Mouse (Mus musculus) embryonic facial prominence, embryonic 13.5 days (tissue): ENCODE results near the gene Prkag1. TPM values are rescaled to one million over a fixed set of nuclear protein-coding genes. Genes with fewer than 3 reads are reported as not detected.

ENCODE experiments used
- ATAC-seq: fragments of 200-750 bp; cut with Nextera tagmentation; 2 replicates; pipeline ENCODE4 v1.8.0; 2017; ENCODE audit warnings: low read depth; ENCODE audit not compliant: insufficient number of reproducible peaks, insufficient read depth, low FRiP score, low TSS enrichment
- H3K27ac ChIP-seq: fragments of 300-500 bp; sonication (generic); 2 replicates; pipeline ENCODE4 v1.5.1; 2015; ENCODE audit warnings: moderate library complexity, mild to moderate bottlenecking, inconsistent platforms
- H3K27me3 ChIP-seq: fragments of 300-500 bp; sonication (generic); 2 replicates; pipeline ENCODE4 v1.6.1; 2015; ENCODE audit warnings: mild to moderate bottlenecking, inconsistent platforms
- H3K36me3 ChIP-seq: fragments of 300-500 bp; sonication (generic); 2 replicates; pipeline ENCODE4 v1.6.1; 2015; ENCODE audit warnings: mild to moderate bottlenecking, inconsistent platforms
- H3K4me1 ChIP-seq: fragments of 300-500 bp; sonication (generic); 2 replicates; pipeline ENCODE4 v1.6.1; 2015; ENCODE audit warnings: inconsistent platforms
- H3K4me2 ChIP-seq: fragments of 300-500 bp; sonication (generic); 2 replicates; pipeline ENCODE4 v1.6.1; 2015; ENCODE audit warnings: moderate library complexity, mild to moderate bottlenecking, inconsistent platforms
- H3K4me3 ChIP-seq: fragments of 300-500 bp; sonication (generic); 2 replicates; pipeline ENCODE4 v1.5.1; 2015; ENCODE audit warnings: mild to moderate bottlenecking, inconsistent platforms
- H3K9ac ChIP-seq: fragments of 300-500 bp; sonication (generic); 2 replicates; pipeline ENCODE4 v1.6.1; 2015; ENCODE audit warnings: mild to moderate bottlenecking, inconsistent platforms
- H3K9me3 ChIP-seq: fragments of 300-500 bp; sonication (generic); 2 replicates; pipeline ENCODE4 v1.6.1; 2016; ENCODE audit warnings: inconsistent platforms
- WGBS: fragments of 180-500 bp; shearing (Covaris S2); methylation state at CpG from one replicate; pipeline ENCODE4 v1.1.7; 2015; ENCODE audit warnings: mixed read lengths; 5-methylcytosine and 5-hydroxymethylcytosine counted together
- polyA plus RNA-seq: library from polyadenylated mRNA; unstranded; fragments of >200 nt; fragmentation: Nextera tagmentation; extraction: Ambion mirVana; gene quantifications from 2 replicates; pipeline ENCODE4 v1.2.1, GENCODE M21; 2015

The Prkag1 gene
- 90.4 and 92.5 TPM in 2 replicates for polyA plus RNA-seq

GRCm38 (mm10) chr15:98830736-98831683 lies at the start of gene Prkag1:
Gene Prkag1 (minus strand): TSS chr15:98831521.
- Histone ChIP-seq H3K36me3 (peaks cover 36% of the 10 kb centered on the region), H3K9ac (peak within 1 kb of the TSS; percentile 88), H3K9me3 (no peaks in the 10 kb centered on the region), H3K27ac (peak within 1 kb of the TSS; percentile 96), H3K4me1 (peaks cover 21% of the 10 kb centered on the region), H3K27me3 (no peaks in the 10 kb centered on the region), H3K4me2 (peak within 1 kb of the TSS; percentile 63), H3K4me3 (peak within 1 kb of the TSS; percentile 75)
- WGBS: under 1% methylated on average over 65 of the region's 66 CpGs
- ATAC-seq: peak; percentile 92

- no peak overlapping the region for H3K27ac ChIP-seq
- H3K4me3 ChIP-seq: no peak overlapping the region
- WGBS: 13% methylated on average over 3 of the region's 3 CpGs
- no peaks in the 10 kb centered on the region for H3K9me3 ChIP-seq
- ATAC-seq: no peak
- peaks cover 5% of the 10 kb centered on the region; the same call in 1 of the 2 replicates for H3K36me3 ChIP-seq
- H3K9ac ChIP-seq: no peak overlapping the region
- no peaks in the 10 kb centered on the region for H3K27me3 ChIP-seq
- no peak overlapping the region for H3K4me2 ChIP-seq
- H3K4me1 ChIP-seq: peaks cover 27% of the 10 kb centered on the region
Observed at GRCm38 (mm10) chr15:98877331-98877730, 46.0 kb upstream of the Prkag1 start.

GRCm38 (mm10) chr15:98871916-98872888 lies 40.9 kb upstream of the Prkag1 start:
- WGBS: under 1% methylated on average over 51 of the region's 51 CpGs
- peak overlapping the region; percentile 99 for H3K27ac ChIP-seq
- peak; percentile 69 for ATAC-seq

GRCm38 (mm10) chr15:98871070-98871915 lies 40.0 kb upstream of the Prkag1 start, which contains the start of gene Kmt2d:
Gene Kmt2d (minus strand): TSS chr15:98871204.
- H3K27ac ChIP-seq: peak within 1 kb of the TSS; percentile 99
- H3K27me3 ChIP-seq: no peaks in the 10 kb centered on the region
- peak; percentile 57 for ATAC-seq
- peak within 1 kb of the TSS; percentile 97 for H3K4me2 ChIP-seq
- peaks cover 5% of the 10 kb centered on the region for H3K36me3 ChIP-seq
- 0% methylated on average over 64 of the region's 94 CpGs for WGBS
- H3K4me1 ChIP-seq: peaks cover 41% of the 10 kb centered on the region
- no peaks in the 10 kb centered on the region for H3K9me3 ChIP-seq
- H3K4me3 ChIP-seq: peak within 1 kb of the TSS; percentile 99
- H3K9ac ChIP-seq: peak within 1 kb of the TSS; percentile 100

More at GRCm38 (mm10) chr15:98871916-98872888, 40.9 kb upstream of the Prkag1 start:
- Histone ChIP-seq H3K36me3 (no peaks in the 10 kb centered on the region), H3K27me3 (no peaks in the 10 kb centered on the region), H3K4me1 (peaks cover 37% of the 10 kb centered on the region), H3K9me3 (no peaks in the 10 kb centered on the region), H3K9ac (peak overlapping the region; percentile 100), H3K4me3 (peak overlapping the region; percentile 99), H3K4me2 (peak overlapping the region; percentile 97)

GRCm38 (mm10) chr15:98870179-98871069 lies 39.1 kb upstream of the Prkag1 start:
- H3K4me2 ChIP-seq: peak overlapping the region; percentile 97
- H3K4me1 ChIP-seq: peaks cover 41% of the 10 kb centered on the region
- ATAC-seq: no peak
- no peaks in the 10 kb centered on the region for H3K9me3 ChIP-seq
- WGBS: under 1% methylated on average over 16 of the region's 16 CpGs
- no peaks in the 10 kb centered on the region for H3K27me3 ChIP-seq
- H3K36me3 ChIP-seq: peaks cover 14% of the 10 kb centered on the region
- H3K4me3 ChIP-seq: peak overlapping the region; percentile 99
- H3K9ac ChIP-seq: peak overlapping the region; percentile 100
- H3K27ac ChIP-seq: peak overlapping the region; percentile 99

GRCm38 (mm10) chr15:98869342-98870178 lies 38.2 kb upstream of the Prkag1 start:
- ATAC-seq: no peak

GRCm38 (mm10) chr15:98868346-98869063 lies 37.2 kb upstream of the Prkag1 start:
- WGBS: 33% methylated on average over 11 of the region's 11 CpGs
- Histone ChIP-seq H3K4me1 (peaks cover 41% of the 10 kb centered on the region), H3K27ac (peak overlapping the region; percentile 65), H3K9ac (peak overlapping the region; percentile 100), H3K4me2 (peak overlapping the region; percentile 97), H3K36me3 (peaks cover 33% of the 10 kb centered on the region), H3K27me3 (no peaks in the 10 kb centered on the region), H3K4me3 (peak overlapping the region; percentile 99), H3K9me3 (no peaks in the 10 kb centered on the region)
- ATAC-seq: no peak

More at GRCm38 (mm10) chr15:98869342-98870178, 38.2 kb upstream of the Prkag1 start:
- WGBS: 8% methylated on average over 8 of the region's 8 CpGs
- H3K4me1 ChIP-seq: peaks cover 41% of the 10 kb centered on the region
- H3K4me3 ChIP-seq: peak overlapping the region; percentile 99
- H3K27ac ChIP-seq: peak overlapping the region; percentile 3; the same call in 1 of the 2 replicates
- peak overlapping the region; percentile 100 for H3K9ac ChIP-seq
- H3K4me2 ChIP-seq: peak overlapping the region; percentile 97
- H3K9me3 ChIP-seq: no peaks in the 10 kb centered on the region
- no peaks in the 10 kb centered on the region for H3K27me3 ChIP-seq
- H3K36me3 ChIP-seq: peaks cover 22% of the 10 kb centered on the region

- peak overlapping the region; percentile 65; the same call in 1 of the 2 replicates for H3K27ac ChIP-seq
- peaks cover 33% of the 10 kb centered on the region for H3K4me1 ChIP-seq
- WGBS: 50% methylated on average over 6 of the region's 6 CpGs
- peaks cover 45% of the 10 kb centered on the region for H3K36me3 ChIP-seq
- H3K9me3 ChIP-seq: no peaks in the 10 kb centered on the region
- H3K27me3 ChIP-seq: no peaks in the 10 kb centered on the region
- peak overlapping the region; percentile 100 for H3K9ac ChIP-seq
- H3K4me3 ChIP-seq: peak overlapping the region; percentile 99; the same call in 1 of the 2 replicates
- ATAC-seq: no peak
- H3K4me2 ChIP-seq: peak overlapping the region; percentile 97
Observed at GRCm38 (mm10) chr15:98867321-98867720, 36.0 kb upstream of the Prkag1 start.

- no peaks in the 10 kb centered on the region for H3K27me3 ChIP-seq
- H3K4me3 ChIP-seq: no peak overlapping the region
- WGBS: 89% methylated on average over 5 of the region's 5 CpGs
- H3K4me1 ChIP-seq: peaks cover 33% of the 10 kb centered on the region
- H3K9me3 ChIP-seq: no peaks in the 10 kb centered on the region
- H3K27ac ChIP-seq: no peak overlapping the region
- no peak overlapping the region for H3K4me2 ChIP-seq
- no peak for ATAC-seq
- H3K9ac ChIP-seq: no peak overlapping the region
- peaks cover 53% of the 10 kb centered on the region for H3K36me3 ChIP-seq
Observed at GRCm38 (mm10) chr15:98866501-98866900, 35.2 kb upstream of the Prkag1 start.
